Mouse (Mus musculus) neural tube, embryonic 13.5 days (tissue): ENCODE measurements around the gene Zfp36l1. TPM values are rescaled to one million over a fixed set of nuclear protein-coding genes. Genes with fewer than 3 reads are reported as not detected.

Source experiments
- ATAC-seq: fragments of 200-750 bp; cut with Nextera tagmentation; 2 replicates; pipeline ENCODE4 v1.8.0; 2017; ENCODE audit warnings: low read depth, mild to moderate bottlenecking, moderate TSS enrichment, moderate library complexity
- H3K27ac ChIP-seq: fragments of 300-500 bp; sonication (generic); replicated peaks from 2 replicates; pipeline ENCODE4 v1.5.1; 2015; ENCODE audit warnings: moderate library complexity, mild to moderate bottlenecking, inconsistent platforms
- H3K27me3 ChIP-seq: fragments of 300-500 bp; sonication (generic); 2 replicates; pipeline ENCODE4 v1.6.1; 2015; ENCODE audit warnings: mild to moderate bottlenecking, inconsistent platforms
- H3K36me3 ChIP-seq: fragments of 300-500 bp; sonication (generic); 2 replicates; pipeline ENCODE4 v1.6.1; 2015; ENCODE audit warnings: mild to moderate bottlenecking, inconsistent platforms
- H3K4me1 ChIP-seq: fragments of 300-500 bp; sonication (generic); replicated peaks from 2 replicates; pipeline ENCODE4 v1.6.1; 2015; ENCODE audit warnings: inconsistent platforms
- H3K4me2 ChIP-seq: fragments of 300-500 bp; sonication (generic); 2 replicates; pipeline ENCODE4 v1.6.1; 2015; ENCODE audit warnings: inconsistent platforms, mild to moderate bottlenecking, moderate library complexity
- H3K4me3 ChIP-seq: fragments of 300-500 bp; sonication (generic); 2 replicates; pipeline ENCODE4 v1.5.1; 2015; ENCODE audit warnings: mild to moderate bottlenecking, inconsistent platforms
- H3K9ac ChIP-seq: fragments of 300-500 bp; sonication (generic); 2 replicates; pipeline ENCODE4 v1.6.1; 2015; ENCODE audit warnings: moderate library complexity, mild to moderate bottlenecking, inconsistent platforms
- H3K9me3 ChIP-seq: fragments of 300-500 bp; sonication (generic); 2 replicates; pipeline ENCODE4 v1.6.1; 2016; ENCODE audit warnings: inconsistent platforms
- WGBS: fragments of 180-500 bp; shearing (Covaris S2); methylation state at CpG from one replicate; pipeline ENCODE4 v1.1.7; 2015; 5-methylcytosine and 5-hydroxymethylcytosine counted together
- polyA plus RNA-seq: library from polyadenylated mRNA; unstranded; fragments of >200 nt; fragmentation: Nextera tagmentation; extraction: Ambion mirVana; gene quantifications from 2 replicates; pipeline ENCODE4 v1.2.1, GENCODE M21; 2015

The Zfp36l1 gene
- polyA plus RNA-seq, 1 experiment from 2014 or later: 49.6 TPM

DNA sequence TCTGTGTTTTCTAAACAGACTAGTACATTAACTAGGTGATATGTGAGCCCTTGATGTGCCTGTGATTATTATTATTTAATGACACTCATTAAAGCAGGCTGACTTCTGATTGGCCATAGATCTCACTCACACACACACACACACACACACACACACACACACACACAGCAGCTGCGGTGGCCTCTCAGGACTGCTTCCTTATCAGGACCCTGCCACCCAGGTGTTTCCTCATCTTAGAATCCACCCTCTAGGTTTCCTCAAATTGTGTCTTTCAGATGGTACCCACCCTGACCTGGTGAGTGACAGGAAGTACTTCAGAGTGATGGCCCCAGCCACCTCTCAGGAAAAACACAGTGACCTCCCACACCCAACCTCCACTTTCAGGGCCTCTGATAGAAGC, 52.0 kb downstream of the Zfp36l1 start:
- Histone ChIP-seq H3K9me3 (no peaks in the 10 kb centered on the region), H3K9ac (no peak overlapping the region), H3K4me3 (no peak overlapping the region), H3K4me1 (peaks cover 54% of the 10 kb centered on the region), H3K36me3 (no peaks in the 10 kb centered on the region), H3K27ac (peak overlapping the region; percentile 87; the same call in 1 of the 2 replicates), H3K27me3 (no peaks in the 10 kb centered on the region), H3K4me2 (no peak overlapping the region)
- 20% methylated on average over 1 of the region's 1 CpGs for WGBS
- ATAC-seq: no peak

DNA sequence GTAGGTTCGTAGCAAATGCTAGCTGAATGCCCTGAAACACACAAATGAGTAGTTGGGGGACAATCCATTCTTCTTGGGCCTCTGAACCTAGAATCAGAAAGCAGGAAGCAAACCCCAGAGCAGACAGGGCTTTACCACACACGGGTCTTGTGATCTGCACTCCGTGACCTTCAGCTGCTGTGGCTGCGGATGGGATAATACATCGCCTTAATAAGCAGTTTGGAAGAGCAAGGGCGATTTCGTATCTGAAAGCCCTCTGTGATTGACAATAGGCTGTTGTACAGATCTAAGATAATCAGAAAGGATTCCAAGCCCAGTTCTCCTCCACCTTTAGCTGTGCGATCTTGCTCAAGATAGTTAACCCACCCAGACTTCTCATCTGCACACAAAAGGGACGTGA, 52.5 kb downstream of the Zfp36l1 start:
- no peaks in the 10 kb centered on the region for H3K36me3 ChIP-seq
- H3K27me3 ChIP-seq: no peaks in the 10 kb centered on the region
- H3K4me1 ChIP-seq: peaks cover 54% of the 10 kb centered on the region
- no peak overlapping the region for H3K9ac ChIP-seq
- WGBS: 42% methylated on average over 9 of the region's 9 CpGs
- no peak for ATAC-seq
- H3K4me3 ChIP-seq: no peak overlapping the region
- H3K9me3 ChIP-seq: no peaks in the 10 kb centered on the region
- H3K27ac ChIP-seq: peak overlapping the region; percentile 87
- no peak overlapping the region for H3K4me2 ChIP-seq

DNA sequence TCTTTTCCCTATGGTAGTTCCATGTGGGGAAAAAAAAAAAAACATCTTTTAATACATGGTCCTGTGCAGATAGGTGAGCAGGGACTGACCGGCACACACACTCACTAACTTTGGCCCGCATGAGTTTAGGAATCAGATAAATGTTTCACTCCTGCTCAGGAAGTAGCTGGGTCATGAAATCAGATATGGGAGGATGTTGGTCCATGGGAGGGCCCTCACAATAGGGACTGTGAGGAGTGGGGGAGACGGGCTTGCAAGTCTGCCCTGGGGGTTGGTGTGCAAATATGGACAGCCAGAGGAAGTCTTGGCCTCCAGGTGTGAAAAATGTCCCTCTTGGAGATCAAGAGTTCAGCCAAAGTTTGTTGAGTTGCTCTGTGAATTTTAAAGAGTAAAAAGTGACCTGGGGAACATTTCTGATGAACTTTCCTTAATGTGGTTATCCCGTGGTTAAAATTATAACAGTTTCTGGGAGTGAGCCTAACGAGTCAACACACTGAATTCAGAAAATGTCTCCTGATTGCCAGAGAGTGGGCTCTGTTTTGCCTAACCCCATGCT, 53.0 kb downstream of the Zfp36l1 start:
- no peak overlapping the region for H3K4me2 ChIP-seq
- 76% methylated on average over 5 of the region's 5 CpGs for WGBS
- peaks cover 52% of the 10 kb centered on the region for H3K4me1 ChIP-seq
- no peak overlapping the region for H3K4me3 ChIP-seq
- peak overlapping the region; percentile 87; the same call in 1 of the 2 replicates for H3K27ac ChIP-seq
- H3K9ac ChIP-seq: no peak overlapping the region
- no peaks in the 10 kb centered on the region for H3K27me3 ChIP-seq
- ATAC-seq: no peak
- no peaks in the 10 kb centered on the region for H3K36me3 ChIP-seq
- no peaks in the 10 kb centered on the region for H3K9me3 ChIP-seq

Other genes with a start within 250 kb of the Zfp36l1 start
- 8.8 and 10.2 TPM in 2 replicates for gene Actn1, start 147.4 kb upstream of the Zfp36l1 start, polyA plus RNA-seq